In the genomic region with DNA sequence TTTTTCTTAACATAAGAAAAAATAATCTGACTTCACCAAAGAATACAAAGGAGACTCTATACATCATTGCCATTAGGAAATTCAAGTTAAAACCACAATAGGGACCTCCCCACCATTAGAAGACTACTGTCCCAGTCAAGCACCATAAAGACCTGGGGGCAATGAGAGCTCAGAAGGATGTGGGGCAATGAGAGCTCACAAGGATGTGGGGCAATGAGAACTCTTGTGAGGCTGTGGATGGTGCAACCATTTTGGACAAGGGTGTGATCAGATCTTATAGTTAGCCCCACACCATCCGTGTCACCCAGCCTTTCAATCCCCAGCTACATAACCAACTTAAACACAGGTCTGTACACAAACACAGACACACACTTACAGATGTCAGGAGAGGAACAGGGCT, we compare ENCODE assay signal across 33 mouse cellular contexts. TPM values are rescaled to one million over a fixed set of nuclear protein-coding genes. Genes with fewer than 3 reads are reported as not detected.
DNase-seq lines count a peak whose midpoint lies in the region; ATAC-seq and TF ChIP-seq lines count a peak whose summit lies in the region.
"Had no signal": no experiment of that assay in that cellular context is flagged by ENCODE, and none has a peak within 500 bp of the region (broad histone marks: within the 10 kb centered on the region; RNA-seq: fewer than 3 reads in every experiment).

No protein-coding gene starts in this region.

- H3K4me3 ChIP-seq in liver, embryonic 16.5 days (ENCODE audit: low read depth, low read length): no peak overlapping the region
- H3K4me3 ChIP-seq in spleen, adult 2 months (ENCODE audit: extremely low read depth, insufficient read depth, insufficient read length): no peak overlapping the region
- no peak overlapping the region for H3K4me3 ChIP-seq in bone marrow, adult 2 months (replicated peaks; ENCODE audit: control insufficient read depth, low read depth, low read length)
- H3K4me3 ChIP-seq: embryonic facial prominence, embryonic 10.5 days; embryonic facial prominence, embryonic 13.5 days; erythroblast, embryonic 14.5 days; forebrain, embryonic 12.5 days; gastrocnemius, adult 2 months; heart, embryonic 12.5 days; heart, embryonic 15.5 days; hindbrain, embryonic 10.5 days; hindbrain, embryonic 13.5 days had no signal

- H3K27me3 ChIP-seq in liver, embryonic 16.5 days (ENCODE audit: control insufficient read depth, insufficient read depth, low read depth, low read length): no peaks in the 10 kb centered on the region
- H3K27me3 ChIP-seq in spleen, adult 2 months (ENCODE audit: control insufficient read depth, insufficient read depth, low read length): no peaks in the 10 kb centered on the region
- H3K27me3 ChIP-seq: embryonic facial prominence, embryonic 13.5 days; hindbrain, embryonic 13.5 days had no signal

- no peaks in the 10 kb centered on the region for H3K9me3 ChIP-seq in liver, embryonic 16.5 days (replicated peaks; ENCODE audit: control insufficient read depth, low read length)
- H3K9me3 ChIP-seq: embryonic facial prominence, embryonic 13.5 days; forebrain, embryonic 12.5 days; heart, embryonic 12.5 days; heart, embryonic 15.5 days; hindbrain, embryonic 13.5 days had no signal

- 68% methylated on average over 1 of the region's 1 CpGs for WGBS in liver, embryonic 16.5 days (ENCODE audit: insufficient replicate concordance)
- 88% methylated on average over 1 of the region's 1 CpGs for WGBS in spleen, adult 2 months
- 50% methylated on average over 1 of the region's 1 CpGs for WGBS in bone marrow, adult 2 months

- no peak for DNase-seq in liver
- no peak for DNase-seq in spleen, adult 2 months (ENCODE audit: low read depth in 1 of 2, low spot score in 2 of 2)
- DNase-seq in spleen, postnatal 14 days (ENCODE audit: low spot score in 2 of 2): no peak
- DNase-seq in layer of hippocampus, adult 8-10 months (ENCODE audit: low spot score in 2 of 2): no peak
- DNase-seq in left cerebral cortex, adult 9 months (ENCODE audit: low spot score in 2 of 2): no peak
- DNase-seq: adrenal gland, adult 2 months; adrenal gland, postnatal 14 days; cerebellum, adult 11-12 months; cerebellum, adult 8-10 months; cerebellum, postnatal 10 days; cerebellum, postnatal 36 days; embryo, embryonic 11 days; forebrain, postnatal 0 days; gastrocnemius, adult 2 months; gastrocnemius, postnatal 14 days; heart, adult 18-20 months; heart, postnatal 10 days; heart, postnatal 36 days had no signal

- ATAC-seq in liver, embryonic 16.5 days (ENCODE audit: low read depth): no peak
- peak; percentile 85 for ATAC-seq in megakaryocyte progenitor cell, adult 5-6 weeks (replicated peaks; ENCODE audit: poor library complexity)
- ATAC-seq: CD4-positive, CD25-positive, alpha-beta regulatory T cell, adult 4 months; forebrain, postnatal 0 days; hindbrain, embryonic 16.5 days had no signal

- H3K4me2 ChIP-seq in liver, embryonic 16.5 days (ENCODE audit: low read depth, low read length): no peak overlapping the region
- H3K4me2 ChIP-seq: embryonic facial prominence, embryonic 13.5 days; forebrain, embryonic 12.5 days; heart, embryonic 12.5 days; heart, embryonic 15.5 days; hindbrain, embryonic 13.5 days had no signal

- no peak for TF ChIP-seq CTCF in spleen, adult 2 months (IDR thresholded peaks at IDR 0.05; ENCODE audit: extremely low read depth, insufficient read depth, insufficient read length, insufficient replicate concordance)
- TF ChIP-seq CTCF in bone marrow, adult 2 months (IDR thresholded peaks at IDR 0.05; ENCODE audit: control insufficient read depth, insufficient read depth, low read length): no peak

- H3K9ac ChIP-seq in liver, embryonic 16.5 days (ENCODE audit: low read depth, low read length): no peak overlapping the region
- H3K9ac ChIP-seq: embryonic facial prominence, embryonic 13.5 days; forebrain, embryonic 12.5 days; forebrain, postnatal 0 days; heart, embryonic 12.5 days; heart, embryonic 15.5 days; hindbrain, embryonic 13.5 days had no signal

- TF ChIP-seq POLR2A in spleen, adult 2 months (IDR thresholded peaks at IDR 0.05; ENCODE audit: low read depth, low read length): no peak
- TF ChIP-seq POLR2A in bone marrow, adult 2 months (IDR thresholded peaks at IDR 0.05; ENCODE audit: borderline replicate concordance, control insufficient read depth, low read depth, low read length): no peak

- no peaks in the 10 kb centered on the region for H3K36me3 ChIP-seq in liver, embryonic 16.5 days (ENCODE audit: control insufficient read depth, insufficient read depth)
- no peaks in the 10 kb centered on the region for H3K36me3 ChIP-seq in spleen, adult 2 months (ENCODE audit: control insufficient read depth, insufficient read depth, low read length)
- H3K36me3 ChIP-seq: embryonic facial prominence, embryonic 10.5 days; embryonic facial prominence, embryonic 13.5 days; forebrain, embryonic 12.5 days; heart, embryonic 12.5 days; heart, embryonic 15.5 days; hindbrain, embryonic 10.5 days; hindbrain, embryonic 13.5 days had no signal

- H3K4me1 ChIP-seq in liver, embryonic 16.5 days (ENCODE audit: control insufficient read depth, low read depth, low read length): peaks cover 5% of the 10 kb centered on the region; the same call in 1 of the 2 replicates
- peaks cover 10% of the 10 kb centered on the region for H3K4me1 ChIP-seq in spleen, adult 2 months (ENCODE audit: control insufficient read depth, insufficient read depth, insufficient read length)
- peaks cover 17% of the 10 kb centered on the region for H3K4me1 ChIP-seq in bone marrow, adult 2 months (ENCODE audit: control insufficient read depth, insufficient read depth, low read length)
- H3K4me1 ChIP-seq: embryonic facial prominence, embryonic 13.5 days; heart, embryonic 12.5 days; heart, embryonic 15.5 days had no signal

- peak overlapping the region; percentile 37; the same call in 1 of the 2 replicates for H3K27ac ChIP-seq in liver, embryonic 16.5 days (ENCODE audit: low read length)
- H3K27ac ChIP-seq in spleen, adult 2 months (ENCODE audit: insufficient read depth, low read length): peak overlapping the region; percentile 29; the same call in 1 of the 2 replicates
- peak overlapping the region; percentile 40; the same call in 1 of the 2 replicates for H3K27ac ChIP-seq in bone marrow, adult 2 months (ENCODE audit: control insufficient read depth, insufficient read depth, low read depth, low read length, poor library complexity)
- H3K27ac ChIP-seq: embryonic facial prominence, embryonic 10.5 days; embryonic facial prominence, embryonic 13.5 days; forebrain, embryonic 12.5 days; gastrocnemius, adult 2 months; heart, embryonic 15.5 days; hindbrain, embryonic 10.5 days; hindbrain, embryonic 13.5 days had no signal

RNA-seq across cellular contexts. Expression of a gene that starts 9.4 kb away (rescaled TPM):
- polyA plus RNA-seq in liver, embryonic 16.5 days (2015; fragmentation: Nextera tagmentation; extraction: Ambion mirVana): 54.3 and 59.8 TPM in 2 replicates
- polyA plus RNA-seq in spleen, adult 2 months (2012; rRNA removed): 210 and 232 TPM in 2 replicates
- polyA plus RNA-seq in bone marrow, adult 2 months (2011; ENCODE audit: insufficient read depth, insufficient read length, low replicate concordance, missing spikeins): 155 and 183 TPM in 2 replicates
- total RNA-seq in megakaryocyte progenitor cell, adult 5-6 weeks (2015): 68.4 and 89.8 TPM in 2 replicates
- total RNA-seq in megakaryocyte progenitor cell, adult 5-6 weeks (2017): 58.3 and 68.2 TPM in 2 replicates
- 1 to 10 TPM; 1.6 to 5.2 (median 3.8) TPM for total RNA-seq in layer of hippocampus, adult 8-10 months (2022)
- total RNA-seq: forebrain, postnatal 0 days had no signal
- polyA plus RNA-seq: forebrain, postnatal 0 days had no signal

RNA-seq across cellular contexts. Expression of a gene that starts 23.0 kb away (rescaled TPM):
- polyA plus RNA-seq in liver, embryonic 16.5 days (2015; fragmentation: Nextera tagmentation; extraction: Ambion mirVana): 0.11 and 0.13 TPM in 2 replicates
- 5.4 and 10.5 TPM in 2 replicates for polyA plus RNA-seq in spleen, adult 2 months (2012; rRNA removed)
- not detected in 2 replicates for polyA plus RNA-seq in bone marrow, adult 2 months (2011; ENCODE audit: insufficient read depth, insufficient read length, low replicate concordance, missing spikeins)
- total RNA-seq in megakaryocyte progenitor cell, adult 5-6 weeks (2015): 0.64 and 0.67 TPM in 2 replicates
- total RNA-seq in megakaryocyte progenitor cell, adult 5-6 weeks (2017): 0.24 and 4.5 TPM in 2 replicates
- total RNA-seq in layer of hippocampus, adult 8-10 months (2022): 10 to 100 TPM; 15.1 to 33.7 (median 22.6) TPM
- total RNA-seq: adrenal gland, adult 2 months; adrenal gland, postnatal 14 days; gastrocnemius, adult 2 months; heart, postnatal 10 days; heart, postnatal 36 days; MEL had no signal
- polyA plus RNA-seq: adrenal gland, adult 2 months; C2C12; erythroblast, embryonic 14.5 days had no signal

RNA-seq across cellular contexts. Expression of a gene that starts 26.2 kb away (rescaled TPM):
- polyA plus RNA-seq in liver, embryonic 16.5 days (2015; fragmentation: Nextera tagmentation; extraction: Ambion mirVana): 20.7 and 23.3 TPM in 2 replicates
- polyA plus RNA-seq in spleen, adult 2 months (2012; rRNA removed): 58.0 and 69.5 TPM in 2 replicates
- polyA plus RNA-seq in bone marrow, adult 2 months (2011; ENCODE audit: insufficient read depth, insufficient read length, low replicate concordance, missing spikeins): 29.7 and 30.3 TPM in 2 replicates
- 28.0 and 43.9 TPM in 2 replicates for total RNA-seq in megakaryocyte progenitor cell, adult 5-6 weeks (2015)
- total RNA-seq in megakaryocyte progenitor cell, adult 5-6 weeks (2017): 24.6 and 24.8 TPM in 2 replicates
- total RNA-seq in layer of hippocampus, adult 8-10 months (2022): 10 to 100 TPM; 34.4 to 46.8 (median 42.3) TPM

RNA-seq across cellular contexts. Expression of a gene that starts 38.8 kb away (rescaled TPM):
- 7.4 and 8.5 TPM in 2 replicates for polyA plus RNA-seq in liver, embryonic 16.5 days (2015; fragmentation: Nextera tagmentation; extraction: Ambion mirVana)
- 22.2 and 33.6 TPM in 2 replicates for polyA plus RNA-seq in spleen, adult 2 months (2012; rRNA removed)
- polyA plus RNA-seq in bone marrow, adult 2 months (2011; ENCODE audit: insufficient read depth, insufficient read length, low replicate concordance, missing spikeins): 16.6 and 32.5 TPM in 2 replicates
- 5.0 and 5.6 TPM in 2 replicates for total RNA-seq in megakaryocyte progenitor cell, adult 5-6 weeks (2015)
- total RNA-seq in megakaryocyte progenitor cell, adult 5-6 weeks (2017): 1.8 and 5.6 TPM in 2 replicates
- total RNA-seq in layer of hippocampus, adult 8-10 months (2022): 10 to 100 TPM; 49.5 to 59.8 (median 57.0) TPM
- total RNA-seq: MEL had no signal
